Mouse (Mus musculus): ENCODE results near the gene Myh9.

DNA sequence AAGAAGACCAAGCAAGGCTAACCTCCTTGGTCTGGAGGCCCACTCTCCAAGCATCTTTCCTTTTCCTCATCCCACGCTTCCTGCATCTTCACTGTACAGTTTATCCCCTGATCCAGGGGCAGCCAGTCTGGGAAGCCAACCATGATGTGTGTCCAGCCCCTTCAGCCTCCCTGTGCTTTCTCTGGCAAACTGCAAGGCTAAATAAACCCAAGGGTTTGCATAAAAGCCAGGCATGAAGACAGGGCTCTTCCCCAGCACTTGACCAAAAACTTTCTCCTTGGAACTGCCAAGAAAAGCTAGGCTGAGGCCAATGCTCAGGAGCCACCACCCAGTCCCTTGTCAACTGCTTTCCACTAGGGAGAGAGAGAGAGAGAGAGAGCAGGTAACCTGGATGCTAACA is 32.5 kb downstream of the Myh9 start:
- TF ChIP-seq EP300 (IDR thresholded peaks at IDR 0.05; ENCODE audit: low read depth) (no peak), CTCF (IDR thresholded peaks at IDR 0.05; ENCODE audit: low read depth) (no peak)

Data from heart, postnatal 0 days (tissue).